Mouse (Mus musculus): Measurements from ENCODE around the gene Scrn2. TPM values are rescaled to one million over a fixed set of nuclear protein-coding genes. Genes with fewer than 3 reads are reported as not detected.
A peak's percentile ranks its signal among the peaks of the same experiment; 100 is the strongest.

Scrn2 gene
- 12.8 and 22.7 TPM in 2 replicates for total RNA-seq (2021)
- long read RNA-seq, transcript Scrn2-201 (8 exons, 1,530 nt) = major isoform, 61 of 79 reads
- long read RNA-seq, partial matches to known transcripts = 9 of 79 reads
- long read RNA-seq, other reads (novel, unspliced or antisense) = 8 of 79 reads

GRCm38 (mm10) chr11:97029686-97030417 lies at the start of gene Scrn2:
Gene Scrn2 (plus strand): TSS chr11:97029938.
- DNase-seq = peak; percentile 84

- no peak for DNase-seq
These were observed 49.7 kb upstream of the Scrn2 start for GRCm38 (mm10) chr11:96980021-96980420.

- DNase-seq = no peak
These were observed 48.3 kb upstream of the Scrn2 start for GRCm38 (mm10) chr11:96981461-96981860.

GRCm38 (mm10) chr11:96982355-96982754 lies 47.4 kb upstream of the Scrn2 start:
- peak; percentile 80 for DNase-seq

- no peak for DNase-seq
These were observed 46.9 kb upstream of the Scrn2 start, which contains the start of gene Sp2 for GRCm38 (mm10) chr11:96982859-96983258. Gene Sp2 (minus strand): TSS chr11:96982959.

- DNase-seq = no peak
These were observed 44.8 kb upstream of the Scrn2 start for GRCm38 (mm10) chr11:96984903-96985302.

GRCm38 (mm10) chr11:96986463-96986862 lies 43.3 kb upstream of the Scrn2 start:
- DNase-seq = no peak

- DNase-seq = peak; percentile 26
These were observed 41.7 kb upstream of the Scrn2 start for GRCm38 (mm10) chr11:96987873-96988655.

GRCm38 (mm10) chr11:96991501-96991900 lies 38.2 kb upstream of the Scrn2 start:
- no peak for DNase-seq

- no peak for DNase-seq
These were observed 36.9 kb upstream of the Scrn2 start for GRCm38 (mm10) chr11:96992722-96993311.

- no peak for DNase-seq
These were observed 34.7 kb upstream of the Scrn2 start for GRCm38 (mm10) chr11:96995031-96995430.

- no peak for DNase-seq
These were observed 33.6 kb upstream of the Scrn2 start for GRCm38 (mm10) chr11:96995836-96996772.

- no peak for DNase-seq
These were observed 32.9 kb upstream of the Scrn2 start for GRCm38 (mm10) chr11:96996773-96997379.

GRCm38 (mm10) chr11:96997380-96997956 lies 32.3 kb upstream of the Scrn2 start:
- peak; percentile 52 for DNase-seq

GRCm38 (mm10) chr11:97003170-97003569 lies 26.6 kb upstream of the Scrn2 start:
- no peak for DNase-seq

GRCm38 (mm10) chr11:97007093-97007794 lies 22.5 kb upstream of the Scrn2 start:
- DNase-seq = no peak

- no peak for DNase-seq
These were observed 20.4 kb upstream of the Scrn2 start for GRCm38 (mm10) chr11:97009198-97009790.

- DNase-seq = no peak
These were observed 16.5 kb upstream of the Scrn2 start, which contains the start of gene Sp6 for GRCm38 (mm10) chr11:97013121-97013670. Gene Sp6 (plus strand): TSS chr11:97013394.

Measured in adrenal gland, postnatal 25 days (tissue).